Mouse (Mus musculus) CH12F3 (cell line): ENCODE measurements around the gene Pkhd1.

Source experiments
- in situ Hi-C: fragments of 300-500 bp; cut with MboI; formaldehyde crosslinking; loops from 2 replicates; pipeline ENCODE4 v1.14.3; 2020; ENCODE audit warnings: low sequenced_read_pairs

Gene Pkhd1

GRCm38 (mm10) chr1:20617849-20618530 lies at the start of gene Pkhd1:
Gene Pkhd1 (minus strand): TSS chr1:20618064.
- in situ Hi-C loops, result no loop called here

- in situ Hi-C loops, result no loop called here
These were observed 49.7 kb upstream of the Pkhd1 start for GRCm38 (mm10) chr1:20667567-20667966.

GRCm38 (mm10) chr1:20666233-20666632 lies 48.4 kb upstream of the Pkhd1 start:
- in situ Hi-C loops, result no loop called here

GRCm38 (mm10) chr1:20655085-20655484 lies 37.2 kb upstream of the Pkhd1 start:
- in situ Hi-C loops, result no loop called here

- in situ Hi-C loops, result no loop called here
These were observed 35.9 kb upstream of the Pkhd1 start for GRCm38 (mm10) chr1:20653513-20654506.

- in situ Hi-C loops, result no loop called here
These were observed 17.0 kb upstream of the Pkhd1 start for GRCm38 (mm10) chr1:20634856-20635255.

GRCm38 (mm10) chr1:20633276-20633869 lies 15.5 kb upstream of the Pkhd1 start:
- in situ Hi-C loops, result no loop called here

GRCm38 (mm10) chr1:20624564-20624963 lies 6.7 kb upstream of the Pkhd1 start:
- in situ Hi-C loops, result no loop called here

GRCm38 (mm10) chr1:20623375-20623774 lies 5.5 kb upstream of the Pkhd1 start:
- in situ Hi-C loops, result no loop called here

GRCm38 (mm10) chr1:20620611-20621010 lies 2.7 kb upstream of the Pkhd1 start:
- in situ Hi-C loops, result no loop called here

GRCm38 (mm10) chr1:20619363-20619762 lies 1.5 kb upstream of the Pkhd1 start:
- in situ Hi-C loops, result no loop called here

- in situ Hi-C loops, result no loop called here
These were observed 5.2 kb downstream of the Pkhd1 start for GRCm38 (mm10) chr1:20612643-20613042.

GRCm38 (mm10) chr1:20605489-20605888 lies 12.4 kb downstream of the Pkhd1 start:
- in situ Hi-C loops, result no loop called here

GRCm38 (mm10) chr1:20590488-20590887 lies 27.4 kb downstream of the Pkhd1 start:
- in situ Hi-C loops, result no loop called here

- in situ Hi-C loops, result no loop called here
These were observed 46.4 kb downstream of the Pkhd1 start for GRCm38 (mm10) chr1:20571469-20571868.

GRCm38 (mm10) chr1:20569430-20569829 lies 48.4 kb downstream of the Pkhd1 start:
- in situ Hi-C loops, result no loop called here

GRCm38 (mm10) chr1:20558443-20558842 lies 59.4 kb downstream of the Pkhd1 start:
- in situ Hi-C loops, result no loop called here

GRCm38 (mm10) chr1:20554398-20554797 lies 63.5 kb downstream of the Pkhd1 start:
- in situ Hi-C loops, result no loop called here

- in situ Hi-C loops, result no loop called here
These were observed 66.5 kb downstream of the Pkhd1 start for GRCm38 (mm10) chr1:20551334-20551733.

- in situ Hi-C loops, result no loop called here
These were observed 73.3 kb downstream of the Pkhd1 start for GRCm38 (mm10) chr1:20544526-20544925.

GRCm38 (mm10) chr1:20513364-20514084 lies 104.3 kb downstream of the Pkhd1 start:
- in situ Hi-C loops, result no loop called here
